Mouse (Mus musculus) liver, embryonic 14.5 days (tissue): ENCODE data around the gene Tspan32. TPM values are rescaled to one million over a fixed set of nuclear protein-coding genes. Genes with fewer than 3 reads are reported as not detected.

Experiments used
- ATAC-seq: fragments of 200-750 bp; cut with Nextera tagmentation; 2 replicates; pipeline ENCODE4 v1.8.0; 2017; ENCODE audit warnings: moderate number of reproducible peaks, mild to moderate bottlenecking, moderate library complexity; ENCODE audit not compliant: insufficient read depth
- DNase-seq, 3 experiments: peaks; one replicate each; pipeline ENCODE4 v3.0.0-alpha.2; 2012 to 2013; ENCODE audit warnings: low read depth in 3 of 3, low spot score in 3 of 3
- H3K27ac ChIP-seq: fragments of 300-500 bp; sonication (generic); 2 replicates; pipeline ENCODE4 v1.5.1; 2014; ENCODE audit warnings: moderate library complexity, mild to moderate bottlenecking, control low read depth, inconsistent platforms
- H3K27me3 ChIP-seq: fragments of 300-500 bp; sonication (generic); 2 replicates; pipeline ENCODE4 v1.6.1; 2014; ENCODE audit warnings: mild to moderate bottlenecking, low read length, moderate library complexity; ENCODE audit not compliant: control insufficient read depth, insufficient read depth
- H3K36me3 ChIP-seq: fragments of 300-500 bp; sonication (generic); replicated peaks from 2 replicates; pipeline ENCODE4 v1.6.1; 2014; ENCODE audit warnings: low read depth; ENCODE audit not compliant: control insufficient read depth, insufficient read depth
- H3K4me1 ChIP-seq, 2 experiments: fragments of 200-500 bp in 1 of 2; fragments of 300-500 bp in 1 of 2; sonication (generic) in 1 of 2; replicated peaks; 2 replicates each; pipeline ENCODE4 v1.6.1; 2012 to 2014; ENCODE audit warnings: antibody characterized with exemption in 1 of 2, inconsistent platforms in 1 of 2, low read length in 1 of 2; ENCODE audit not compliant: control insufficient read depth in 2 of 2, insufficient read depth in 2 of 2
- H3K4me2 ChIP-seq: fragments of 300-500 bp; sonication (generic); 2 replicates; pipeline ENCODE4 v1.6.1; 2014; ENCODE audit warnings: low read depth, mild to moderate bottlenecking, control low read depth, moderate library complexity
- H3K4me3 ChIP-seq, 2 experiments: fragments of 200-500 bp in 1 of 2; fragments of 300-500 bp in 1 of 2; sonication (generic) in 1 of 2; 2 replicates each; pipeline ENCODE4 v1.5.1; 2012 to 2014; ENCODE audit warnings: low read depth in 2 of 2, low read length in 2 of 2, mild to moderate bottlenecking in 2 of 2, control low read depth in 1 of 2, inconsistent platforms in 1 of 2, moderate library complexity in 1 of 2; ENCODE audit not compliant: insufficient read depth in 1 of 2
- H3K9ac ChIP-seq: fragments of 300-500 bp; sonication (generic); replicated peaks from 2 replicates; pipeline ENCODE4 v1.6.1; 2014; ENCODE audit warnings: mild to moderate bottlenecking, control low read depth, moderate library complexity
- H3K9me3 ChIP-seq: fragments of 300-500 bp; sonication (generic); 2 replicates; pipeline ENCODE4 v1.6.1; 2016; ENCODE audit warnings: low read length, mixed read lengths; ENCODE audit not compliant: control insufficient read depth
- CTCF ChIP-seq: IDR thresholded peaks from 2 replicates; pipeline ENCODE4 v1.5.1; 2016; ENCODE audit warnings: antibody characterized with exemption, low read depth, control low read depth
- EP300 ChIP-seq: IDR thresholded peaks from 2 replicates; pipeline ENCODE4 v1.6.1; 2016; ENCODE audit warnings: antibody characterized with exemption, low read depth
- WGBS: fragments of 180-500 bp; shearing (Covaris S2); extraction: QIAGEN DNeasy Blood & Tissue Kit; methylation state at CpG from one replicate; pipeline ENCODE4 v1.1.7; 2014; ENCODE audit not compliant: insufficient replicate concordance; 5-methylcytosine and 5-hydroxymethylcytosine counted together
- polyA plus RNA-seq, 2 experiments: library from polyadenylated mRNA; depleted of rRNA in 1 of 2; stranded (reverse) in 1 of 2; unstranded in 1 of 2; fragments of >200 nt; fragmentation: Nextera tagmentation in 1 of 2; extraction: Ambion mirVana in 1 of 2; gene quantifications; 2 replicates each; pipeline versions ENCODE4 v1.2.1 to v1.2.3; 2012 to 2014

The Tspan32 gene
- polyA plus RNA-seq, 2 experiments = 47.7 to 78.4 TPM

DNA sequence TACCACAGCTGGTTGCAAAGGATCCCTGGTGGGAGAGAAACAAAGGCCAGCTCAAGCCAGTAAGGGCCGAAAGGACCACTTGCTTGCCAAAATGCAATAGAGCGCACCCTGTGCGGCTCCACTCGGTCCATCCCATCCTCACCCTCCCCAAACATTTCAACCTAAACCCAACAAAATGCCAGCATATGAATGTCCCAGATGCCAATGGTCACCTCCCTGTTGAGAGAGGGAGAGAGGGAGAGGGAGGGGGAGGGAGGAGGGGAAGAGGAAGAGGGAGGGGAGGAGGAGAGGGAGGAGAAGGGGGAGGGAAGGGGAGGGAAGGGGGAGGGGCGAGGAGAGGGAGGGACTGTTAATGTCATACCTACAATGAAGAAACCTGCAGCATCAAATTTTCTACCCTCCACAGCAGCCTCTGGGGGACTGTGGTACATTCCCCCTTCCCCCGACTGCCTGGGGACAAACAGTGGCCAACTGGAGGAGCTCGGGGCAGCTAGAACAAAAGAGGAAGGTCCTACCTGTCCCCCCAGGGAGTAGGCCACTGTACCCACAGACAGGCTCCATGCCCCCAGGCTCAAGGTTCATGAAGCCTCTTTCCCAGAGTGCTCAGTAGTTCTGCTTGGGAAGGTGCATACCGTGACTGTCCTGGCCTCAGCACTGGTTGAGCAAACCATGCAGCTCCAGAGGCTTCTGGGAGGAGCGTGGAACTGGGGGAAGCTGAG, 11.7 kb downstream of the Tspan32 start:
- ATAC-seq (peak; percentile 5; the same call in 1 of the 2 replicates), DNase-seq (no peak)
- no peak overlapping the region for H3K9ac ChIP-seq
- H3K4me2 ChIP-seq = no peak overlapping the region
- no peaks in the 10 kb centered on the region for H3K36me3 ChIP-seq
- peaks cover 0 to 5% of the 10 kb centered on the region in 2 experiments; a peak in 3 of 4 replicates for H3K4me1 ChIP-seq
- no peaks in the 10 kb centered on the region for H3K9me3 ChIP-seq
- WGBS = 67% methylated on average over 9 of the region's 9 CpGs
- H3K27ac ChIP-seq = no peak overlapping the region
- H3K4me3 ChIP-seq = no peak overlapping the region
- no peak for TF ChIP-seq CTCF
- no peak for TF ChIP-seq EP300
- H3K27me3 ChIP-seq = no peaks in the 10 kb centered on the region

DNA sequence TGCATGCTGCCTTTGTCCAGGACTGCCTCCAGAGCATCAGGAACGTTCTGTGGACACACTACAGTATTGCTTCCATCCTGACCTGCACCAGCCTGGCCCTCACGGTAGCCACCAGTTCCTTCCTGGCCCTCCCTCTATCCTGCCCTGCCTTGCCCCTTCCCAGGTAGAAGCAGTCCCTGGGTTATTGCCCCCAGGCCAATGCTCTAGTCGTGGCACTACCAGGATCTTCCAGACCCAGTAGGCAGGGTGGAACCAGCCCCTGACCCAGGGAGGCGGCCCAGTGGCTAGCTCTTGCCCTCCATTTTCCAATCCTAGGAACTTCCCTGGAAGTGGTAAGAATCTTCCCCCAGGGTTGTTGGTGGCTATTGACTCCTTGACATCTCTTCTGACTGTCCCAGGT, 12.3 kb downstream of the Tspan32 start:
- H3K27me3 ChIP-seq = no peaks in the 10 kb centered on the region
- no peak overlapping the region for H3K9ac ChIP-seq
- no peaks in the 10 kb centered on the region for H3K36me3 ChIP-seq
- H3K9me3 ChIP-seq = no peaks in the 10 kb centered on the region
- no peak for ATAC-seq
- no peak overlapping the region for H3K4me2 ChIP-seq
- H3K4me1 ChIP-seq = peaks cover 0 to 4% of the 10 kb centered on the region in 2 experiments; a peak in 3 of 4 replicates
- TF ChIP-seq CTCF (no peak), EP300 (no peak)
- H3K27ac ChIP-seq = no peak overlapping the region
- 69% methylated on average over 4 of the region's 4 CpGs for WGBS
- no peak for DNase-seq
- no peak overlapping the region for H3K4me3 ChIP-seq

GRCm38 (mm10) chr7:143020040-143020439, 15.2 kb downstream of the Tspan32 start:
- Histone ChIP-seq H3K27me3 (no peaks in the 10 kb centered on the region), H3K9ac (no peak overlapping the region), H3K9me3 (no peaks in the 10 kb centered on the region), H3K36me3 (no peaks in the 10 kb centered on the region), H3K4me3 (no peak overlapping the region), H3K4me1 (no peaks in the 10 kb centered on the region; a peak in 1 of 4 replicates), H3K4me2 (no peak overlapping the region), H3K27ac (no peak overlapping the region)
- TF ChIP-seq EP300 (no peak), CTCF (no peak)
- ATAC-seq (peak; percentile 4; the same call in 1 of the 2 replicates), DNase-seq (no peak)

- Histone ChIP-seq H3K9ac (no peak overlapping the region), H3K4me1 (no peaks in the 10 kb centered on the region; a peak in 1 of 4 replicates), H3K27ac (no peak overlapping the region), H3K36me3 (no peaks in the 10 kb centered on the region), H3K4me3 (no peak overlapping the region), H3K27me3 (no peaks in the 10 kb centered on the region), H3K9me3 (no peaks in the 10 kb centered on the region), H3K4me2 (no peak overlapping the region)
- DNase-seq (no peak), ATAC-seq (no peak)
- TF ChIP-seq CTCF (no peak), EP300 (no peak)
- 73% methylated on average over 3 of the region's 3 CpGs for WGBS
Measured at GRCm38 (mm10) chr7:143020764-143021163, 15.9 kb downstream of the Tspan32 start.

- Histone ChIP-seq H3K27me3 (no peaks in the 10 kb centered on the region), H3K36me3 (no peaks in the 10 kb centered on the region), H3K4me2 (no peak overlapping the region), H3K9ac (no peak overlapping the region), H3K27ac (no peak overlapping the region), H3K4me3 (no peak overlapping the region), H3K9me3 (no peaks in the 10 kb centered on the region), H3K4me1 (no peaks in the 10 kb centered on the region; a peak in 1 of 4 replicates)
- DNase-seq (no peak), ATAC-seq (no peak; the same call in 1 of the 2 replicates)
- 43% methylated on average over 5 of the region's 5 CpGs for WGBS
- no peak for TF ChIP-seq EP300
- no peak for TF ChIP-seq CTCF
Measured at GRCm38 (mm10) chr7:143021356-143022164, 16.7 kb downstream of the Tspan32 start.
